Mouse (Mus musculus) CH12.LX (cell line): ENCODE measurements at regions not wholly inside any gene's neighbourhood (a gene's known extent, or its start where the extent isn't known, plus 50 kb on each side); places are given as distances from the start of the nearest gene placed in this dataset.

Experiments
- DNase-seq: peaks from one replicate; pipeline ENCODE4 v3.0.0-alpha.2; 2013; ENCODE audit errors: extremely low read depth
- H3K27ac ChIP-seq: 2 replicates; pipeline ENCODE4 v1.5.1; 2012; ENCODE audit warnings: low read depth, mild to moderate bottlenecking, control low read depth, moderate library complexity; ENCODE audit not compliant: insufficient read depth
- H3K27me3 ChIP-seq: replicated peaks from 2 replicates; pipeline ENCODE3; 2012; ENCODE audit warnings: inconsistent platforms
- H3K36me3 ChIP-seq, 2 experiments: replicated peaks in 1 of 2; 2 replicates each; pipeline versions ENCODE3 to v1.6.1; 2012; ENCODE audit warnings: inconsistent platforms in 1 of 2, low read length in 1 of 2, mild to moderate bottlenecking in 1 of 2, mixed read lengths in 1 of 2, moderate library complexity in 1 of 2; ENCODE audit not compliant: control insufficient read depth in 1 of 2, insufficient read depth in 1 of 2
- H3K4me1 ChIP-seq, 2 experiments: 2 replicates each; pipeline ENCODE4 v1.6.1; 2012; ENCODE audit warnings: inconsistent platforms in 1 of 2, moderate library complexity in 1 of 2; ENCODE audit not compliant: insufficient read depth in 2 of 2, control insufficient read depth in 1 of 2
- H3K4me2 ChIP-seq: 2 replicates; pipeline ENCODE4 v1.6.1; 2012; ENCODE audit warnings: low read depth, mild to moderate bottlenecking, control low read depth; ENCODE audit not compliant: poor library complexity, insufficient read depth, severe bottlenecking
- H3K4me3 ChIP-seq, 3 experiments: fragments of 150-350 bp in 1 of 3; sonication (generic) in 1 of 3; replicated peaks in 1 of 3; 2 replicates each; pipeline versions ENCODE3 to v1.5.1; 2011 to 2012; ENCODE audit warnings: low read depth in 2 of 3, low read length in 2 of 3, mild to moderate bottlenecking in 2 of 3, moderate library complexity in 2 of 3, control low read depth in 1 of 3, improper control_type of control experiment in 1 of 3, inconsistent platforms in 1 of 3, mixed read lengths in 1 of 3; ENCODE audit not compliant: poor library complexity in 1 of 3
- H3K79me2 ChIP-seq: replicated peaks from 2 replicates; pipeline ENCODE4 v1.6.1; 2012; ENCODE audit warnings: mild to moderate bottlenecking, moderate library complexity; ENCODE audit not compliant: control insufficient read depth, poor library complexity, insufficient read depth, severe bottlenecking; ENCODE audit errors: extremely low read depth
- H3K9ac ChIP-seq: 2 replicates; pipeline ENCODE4 v1.6.1; 2012; ENCODE audit warnings: low read depth, mild to moderate bottlenecking, control low read depth, moderate library complexity; ENCODE audit not compliant: insufficient read depth
- H3K9me3 ChIP-seq: replicated peaks from 2 replicates; pipeline ENCODE3; 2012; ENCODE audit warnings: low read length, inconsistent platforms, mixed read lengths
- BHLHE40 ChIP-seq: IDR thresholded peaks from 2 replicates; pipeline ENCODE4 v1.6.1; 2011; ENCODE audit warnings: mild to moderate bottlenecking, low read depth, low read length, improper control_type of control experiment
- CHD2 ChIP-seq: IDR thresholded peaks from 2 replicates; pipeline ENCODE4 v1.6.1; 2011; ENCODE audit warnings: low read length, improper control_type of control experiment
- CTCF ChIP-seq, 2 experiments: IDR thresholded peaks in 1 of 2; conservative IDR thresholded peaks in 1 of 2; 2 replicates each; pipeline ENCODE4 v1.5.1; 2011 to 2012; ENCODE audit warnings: low read depth in 2 of 2, low read length in 2 of 2, improper control_type of control experiment in 1 of 2, inconsistent platforms in 1 of 2, mild to moderate bottlenecking in 1 of 2, moderate library complexity in 1 of 2
- E2F4 ChIP-seq: IDR thresholded peaks from 2 replicates; pipeline ENCODE4 v1.6.1; 2011; ENCODE audit warnings: low read depth, low read length, improper control_type of control experiment; ENCODE audit not compliant: insufficient replicate concordance
- EP300 ChIP-seq: IDR thresholded peaks from 2 replicates; pipeline ENCODE4 v1.6.1; 2011; ENCODE audit warnings: low read length, improper control_type of control experiment
- ETS1 ChIP-seq: conservative IDR thresholded peaks from 2 replicates; pipeline ENCODE4 v1.6.1; 2012; ENCODE audit warnings: low read depth, mild to moderate bottlenecking, inconsistent platforms, low read length, improper control_type of control experiment, moderate library complexity
- KAT2A ChIP-seq: IDR thresholded peaks from 2 replicates; pipeline ENCODE4 v1.6.1; 2012; ENCODE audit warnings: low read length, improper control_type of control experiment, inconsistent platforms; ENCODE audit not compliant: insufficient replicate concordance
- MAFK ChIP-seq: IDR thresholded peaks from 2 replicates; pipeline ENCODE4 v1.6.1; 2011; ENCODE audit warnings: low read length, improper control_type of control experiment; ENCODE audit not compliant: insufficient replicate concordance
- MAZ ChIP-seq: IDR thresholded peaks from 2 replicates; pipeline ENCODE4 v1.6.1; 2012; ENCODE audit warnings: low read depth, mild to moderate bottlenecking, inconsistent platforms, low read length, improper control_type of control experiment, moderate library complexity
- MEF2A ChIP-seq: IDR thresholded peaks from 2 replicates; pipeline ENCODE4 v1.6.1; 2014; ENCODE audit warnings: low read depth, mild to moderate bottlenecking, inconsistent platforms, low read length, improper control_type of control experiment, borderline replicate concordance
- NELFE ChIP-seq: IDR thresholded peaks from 2 replicates; pipeline ENCODE4 v1.6.1; 2011; ENCODE audit warnings: low read depth, low read length, improper control_type of control experiment
- PAX5 ChIP-seq: IDR thresholded peaks from 2 replicates; pipeline ENCODE4 v1.6.1; 2012; ENCODE audit warnings: low read length, inconsistent platforms, mixed read lengths
- POLR2A ChIP-seq: IDR thresholded peaks from 2 replicates; pipeline ENCODE4 v1.6.1; 2011; ENCODE audit warnings: low read depth, mild to moderate bottlenecking, improper control_type of control experiment, low read length
- POLR2AphosphoS2 ChIP-seq: IDR thresholded peaks from 2 replicates; pipeline ENCODE4 v1.6.1; 2011; ENCODE audit warnings: low read depth, low read length, improper control_type of control experiment
- RCOR1 ChIP-seq: conservative IDR thresholded peaks from 2 replicates; pipeline ENCODE4 v1.6.1; 2012; ENCODE audit warnings: low read depth, mild to moderate bottlenecking, inconsistent platforms, low read length, improper control_type of control experiment
- SIN3A ChIP-seq: IDR thresholded peaks from 2 replicates; pipeline ENCODE4 v1.6.1; 2012; ENCODE audit warnings: low read length, improper control_type of control experiment, inconsistent platforms
- TBP ChIP-seq: conservative IDR thresholded peaks from 2 replicates; pipeline ENCODE4 v1.6.1; 2011; ENCODE audit warnings: low read depth, low read length, improper control_type of control experiment
- TCF12 ChIP-seq: IDR thresholded peaks from 2 replicates; pipeline ENCODE4 v1.6.1; 2014; ENCODE audit warnings: low read depth, mild to moderate bottlenecking, inconsistent platforms, low read length, improper control_type of control experiment
- UBTF ChIP-seq: IDR thresholded peaks from 2 replicates; pipeline ENCODE4 v1.6.1; 2012; ENCODE audit warnings: low read depth, mild to moderate bottlenecking, inconsistent platforms, low read length, improper control_type of control experiment, moderate library complexity
- USF2 ChIP-seq: conservative IDR thresholded peaks from 2 replicates; pipeline ENCODE4 v1.6.1; 2011; ENCODE audit warnings: low read depth, low read length, improper control_type of control experiment
- ZKSCAN1 ChIP-seq: IDR thresholded peaks from 2 replicates; pipeline ENCODE4 v1.6.1; 2012; ENCODE audit warnings: low read depth, inconsistent platforms, low read length, improper control_type of control experiment, borderline replicate concordance
- ZMIZ1 ChIP-seq: IDR thresholded peaks from 2 replicates; pipeline ENCODE4 v1.6.1; 2012; ENCODE audit warnings: low read depth, mild to moderate bottlenecking, inconsistent platforms, low read length, improper control_type of control experiment
- dilution Hi-C: fragments of 300-500 bp; cut with MboI; formaldehyde crosslinking; loops from 2 replicates; pipeline ENCODE4 v1.14.3; 2020; ENCODE audit warnings: low sequenced_read_pairs; ENCODE audit not compliant: extremely low pct_unique_long_range_greater_than_20kb, extremely low pct_ligation_motif_present
- in situ Hi-C: fragments of 300-500 bp; cut with MboI; formaldehyde crosslinking; loops from 3 replicates; pipeline ENCODE4 v1.14.3; 2019; ENCODE audit warnings: low sequenced_read_pairs, low pct_ligation_motif_present, low pct_unique_long_range_greater_than_20kb, mixed read lengths

DNA sequence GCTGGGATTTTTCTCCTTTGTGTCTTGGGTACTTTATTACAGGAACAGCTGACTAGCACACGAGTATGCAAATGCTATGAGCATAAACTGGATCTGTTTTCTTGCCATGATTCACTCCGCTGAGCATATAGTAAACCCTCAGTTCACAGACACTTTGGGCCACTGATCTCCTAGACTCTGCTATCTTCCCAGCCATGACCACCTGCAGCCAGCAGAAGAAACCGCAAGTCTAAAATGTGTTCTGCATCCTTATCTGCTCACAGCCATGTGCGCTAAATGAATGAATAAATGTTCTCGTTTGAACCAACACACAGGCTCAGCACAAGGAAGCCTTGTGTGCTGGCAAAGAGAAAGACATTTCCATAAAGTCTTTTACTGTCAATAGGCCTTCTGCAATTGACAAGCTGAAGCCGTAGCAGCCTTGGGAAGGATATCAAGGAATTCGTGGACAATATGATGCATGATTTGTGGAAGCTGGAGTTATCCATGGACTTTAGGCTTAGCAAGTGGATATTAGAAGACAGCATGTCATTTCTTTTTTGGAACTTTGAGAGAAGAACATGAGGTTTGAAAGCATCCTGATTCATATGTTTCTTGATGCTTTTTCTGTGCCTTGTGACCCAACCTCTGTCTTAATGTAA lies 127.2 kb downstream of the Tcp10c start:
- no peak overlapping the region for H3K9ac ChIP-seq
- no peaks in the 10 kb centered on the region for H3K79me2 ChIP-seq
- peaks cover 14 to 43% of the 10 kb centered on the region in 2 experiments for H3K4me1 ChIP-seq
- no peak for TF ChIP-seq MAFK
- TF ChIP-seq ZMIZ1: peak; percentile 93
- peak; percentile 55 for TF ChIP-seq POLR2A
- no peak for TF ChIP-seq RCOR1
- TF ChIP-seq BHLHE40: peak; percentile 90
- TF ChIP-seq UBTF: no peak
- TF ChIP-seq ZKSCAN1: no peak
- TF ChIP-seq MAZ: no peak
- no peak for TF ChIP-seq SIN3A
- no peak for TF ChIP-seq KAT2A
- TF ChIP-seq TBP: peak; percentile 92
- TF ChIP-seq EP300: no peak
- peak; percentile 65 for TF ChIP-seq ETS1
- TF ChIP-seq MEF2A: no peak
- TF ChIP-seq CTCF (conservative IDR thresholded peaks at IDR 0.05 in 1 of 2, IDR thresholded peaks at IDR 0.05 in 1 of 2; ENCODE audit: low read depth in 2 of 2, low read length in 2 of 2): no peak
- H3K9me3 ChIP-seq: no peaks in the 10 kb centered on the region
- H3K27me3 ChIP-seq: no peaks in the 10 kb centered on the region
- H3K4me3 ChIP-seq: no peak overlapping the region
- dilution Hi-C loops: no loop called here
- no peak overlapping the region for H3K4me2 ChIP-seq
- DNase-seq: peak; percentile 12
- H3K27ac ChIP-seq: no peak overlapping the region
- H3K36me3 ChIP-seq: no peaks in the 10 kb centered on the region
- in situ Hi-C loops: no loop called here

DNA sequence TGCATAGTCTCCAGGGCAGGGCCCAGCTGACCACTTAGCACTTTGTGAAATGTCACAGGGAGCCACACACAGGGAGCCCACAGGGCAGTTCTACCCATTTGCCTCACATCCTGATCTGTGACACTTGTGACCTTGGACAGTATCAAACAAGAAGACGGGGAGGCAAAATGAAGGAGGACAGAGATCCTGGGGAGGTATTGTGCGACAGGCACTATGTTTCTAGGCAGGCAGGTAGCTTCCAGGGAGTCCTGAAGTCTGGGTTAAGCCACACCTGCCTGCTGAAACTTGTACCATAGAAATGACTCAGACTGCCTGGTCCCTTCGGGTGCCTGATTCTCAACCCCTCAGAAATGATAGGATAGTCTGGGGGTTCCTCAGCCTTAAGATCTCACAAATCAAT lies 127.8 kb downstream of the Tcp10c start:
- dilution Hi-C loops: no loop called here
- DNase-seq: no peak
- H3K27me3 ChIP-seq: no peaks in the 10 kb centered on the region
- H3K4me1 ChIP-seq: peaks cover 13 to 42% of the 10 kb centered on the region in 2 experiments
- no peak overlapping the region for H3K4me3 ChIP-seq
- no peaks in the 10 kb centered on the region for H3K79me2 ChIP-seq
- H3K36me3 ChIP-seq: no peaks in the 10 kb centered on the region
- H3K9ac ChIP-seq: no peak overlapping the region
- in situ Hi-C loops: no loop called here
- no peak overlapping the region for H3K4me2 ChIP-seq
- TF ChIP-seq POLR2AphosphoS2 (no peak), ZKSCAN1 (no peak), PAX5 (no peak), SIN3A (no peak), NELFE (no peak), CHD2 (no peak), EP300 (no peak), TCF12 (no peak), E2F4 (no peak), USF2 (no peak), CTCF (conservative IDR thresholded peaks at IDR 0.05 in 1 of 2, IDR thresholded peaks at IDR 0.05 in 1 of 2; ENCODE audit: low read depth in 2 of 2, low read length in 2 of 2) (no peak), MEF2A (no peak)
- no peaks in the 10 kb centered on the region for H3K9me3 ChIP-seq
- no peak overlapping the region for H3K27ac ChIP-seq
